Mouse (Mus musculus): ENCODE data around the gene Dnm3. TPM values are rescaled to one million over a fixed set of nuclear protein-coding genes. Genes with fewer than 3 reads are reported as not detected.

The Dnm3 gene
- total RNA-seq, 1 experiment from 2014 or later = 10.4 TPM

DNA sequence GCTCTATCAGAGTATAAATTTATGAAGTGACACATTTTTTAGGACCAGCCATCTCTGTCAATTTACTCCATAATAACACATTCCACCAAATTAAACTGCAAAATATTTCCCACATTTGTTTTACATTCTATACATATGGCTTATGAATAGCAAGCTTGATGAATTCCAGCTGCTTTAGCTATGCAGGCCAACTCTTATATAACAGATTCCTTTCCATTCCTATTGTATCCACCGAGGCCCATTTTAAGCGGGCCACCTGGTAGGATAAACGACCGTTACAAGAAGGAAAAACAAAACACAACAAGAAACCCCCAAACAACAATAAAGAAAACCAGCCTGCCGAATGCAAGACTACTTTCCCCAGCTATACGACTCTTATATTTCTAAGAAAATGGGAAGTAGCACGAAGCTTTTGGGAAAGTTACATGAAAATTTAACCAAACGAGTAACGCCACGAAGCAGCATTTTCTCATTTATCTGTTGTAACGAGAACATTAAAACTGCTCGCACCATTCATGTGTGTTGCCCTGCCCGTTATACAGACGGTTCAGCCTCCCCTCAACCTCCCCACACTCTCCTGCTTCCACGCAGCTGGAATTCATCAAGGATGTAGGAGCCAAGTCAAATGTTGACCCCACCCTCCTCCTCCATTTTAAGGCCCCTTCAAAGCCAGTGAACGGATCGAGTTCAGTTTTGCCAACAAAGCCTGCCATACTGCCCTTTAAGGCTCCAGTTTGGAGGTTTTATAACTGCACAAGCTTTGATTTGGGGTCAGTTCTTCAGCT is 403.0 kb downstream of the Dnm3 start:
- DNase-seq = no peak

DNA sequence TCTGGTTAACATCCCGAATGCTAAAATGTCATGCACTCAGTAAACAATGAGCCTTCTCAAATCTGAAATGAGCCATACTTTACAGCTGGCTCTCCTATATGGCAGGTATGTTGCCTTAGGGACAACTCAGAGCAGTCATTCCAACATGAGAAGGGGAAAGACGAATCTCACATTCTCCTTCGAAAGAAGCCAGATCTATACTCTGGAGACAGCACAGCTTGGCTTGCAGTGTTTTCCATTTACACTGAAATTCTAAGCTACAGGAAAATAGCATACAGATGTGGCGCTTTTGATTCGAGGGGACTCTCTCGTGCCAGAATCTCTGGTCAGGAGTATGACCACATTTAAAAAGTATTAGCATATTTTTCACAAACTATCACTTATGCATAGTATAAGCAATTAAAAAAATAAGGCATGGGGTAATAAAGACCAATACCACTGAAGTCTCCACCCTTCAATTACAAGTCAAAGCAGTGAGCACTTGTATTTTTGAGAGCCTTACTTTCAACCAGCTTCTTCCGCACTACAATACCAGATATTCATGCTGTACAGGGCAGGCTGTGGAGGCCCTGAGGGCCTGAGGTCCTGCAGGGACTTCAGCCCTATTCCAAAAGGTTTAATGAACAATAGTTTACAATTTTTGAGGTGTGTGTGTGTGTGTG is 404.8 kb downstream of the Dnm3 start:
- no peak for DNase-seq

DNA sequence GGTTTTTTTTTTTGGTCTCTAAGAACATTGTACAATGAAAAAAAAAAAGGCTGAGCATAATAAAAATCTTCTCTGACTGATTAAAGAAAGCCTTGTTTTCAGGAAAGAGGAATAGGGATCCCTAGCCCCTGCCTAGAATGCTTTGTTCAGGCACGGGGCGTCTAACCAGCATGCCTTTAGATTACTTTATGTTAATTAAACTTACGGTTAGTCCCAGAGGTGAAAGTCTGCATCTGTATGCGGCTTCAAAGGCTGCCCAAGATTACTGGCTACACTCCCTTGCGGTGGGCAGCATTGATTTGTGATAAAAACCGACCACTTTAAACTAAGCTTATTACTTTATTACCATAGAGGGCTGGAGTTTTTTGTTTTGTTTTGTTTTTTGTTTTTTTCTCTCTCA is 424.2 kb downstream of the Dnm3 start:
- DNase-seq = no peak

DNA sequence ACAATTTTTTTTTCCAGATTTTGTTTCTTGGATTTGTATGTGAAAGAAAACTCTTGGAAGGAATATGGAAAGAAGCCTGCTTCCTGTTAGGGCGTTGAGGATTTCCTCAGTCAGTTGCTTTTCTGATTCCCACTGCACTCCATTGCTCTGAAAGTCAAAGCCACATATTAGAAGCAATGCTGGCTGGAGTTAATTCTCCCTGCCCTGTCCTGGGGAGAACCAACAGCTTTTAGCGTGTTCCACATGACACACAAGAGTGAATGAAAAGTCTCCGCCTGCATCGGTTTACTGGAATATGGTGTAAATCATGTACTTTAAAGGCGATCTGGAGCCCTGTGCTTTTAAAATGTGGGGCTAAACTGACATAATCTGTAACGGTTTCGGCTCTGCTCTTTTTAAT is 424.6 kb downstream of the Dnm3 start:
- no peak for DNase-seq

DNA sequence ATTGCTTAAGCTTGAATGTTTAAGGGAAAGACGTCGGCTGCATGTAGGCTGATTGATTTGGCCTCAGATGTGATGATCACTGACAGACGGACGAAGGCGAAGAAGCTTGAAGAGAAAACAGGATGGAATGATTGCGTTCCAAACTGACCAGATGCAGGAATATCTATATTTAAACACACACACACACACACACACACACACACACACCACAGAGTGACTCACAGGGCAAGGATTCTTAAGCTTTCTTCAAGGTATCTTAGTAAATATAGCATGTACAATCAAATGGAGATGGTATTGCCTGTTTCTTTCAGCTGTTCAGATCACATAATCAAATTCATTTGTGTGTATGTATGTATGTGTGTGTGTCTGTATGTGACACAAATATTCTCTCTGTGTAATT is 425.1 kb downstream of the Dnm3 start:
- DNase-seq = no peak

DNA sequence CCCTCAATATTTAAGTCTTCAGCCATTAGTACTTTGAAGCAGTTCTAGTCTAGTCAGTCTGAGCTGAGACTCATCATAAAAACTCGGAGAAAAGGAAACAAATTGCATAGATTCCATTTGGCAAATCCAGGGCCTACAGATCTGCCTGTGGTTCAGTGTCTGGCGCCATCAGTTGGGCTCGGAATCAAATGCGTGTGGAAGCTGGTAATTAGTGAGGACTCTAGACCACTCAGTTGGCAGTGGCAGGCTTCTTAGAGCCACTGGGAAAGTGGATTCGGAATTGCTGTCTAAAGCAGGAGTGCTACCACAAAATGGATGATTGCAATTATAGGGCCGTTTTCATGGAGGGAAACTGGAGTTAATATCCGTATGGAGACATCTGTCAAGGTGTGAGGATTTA is 425.7 kb downstream of the Dnm3 start:
- DNase-seq = no peak

DNA sequence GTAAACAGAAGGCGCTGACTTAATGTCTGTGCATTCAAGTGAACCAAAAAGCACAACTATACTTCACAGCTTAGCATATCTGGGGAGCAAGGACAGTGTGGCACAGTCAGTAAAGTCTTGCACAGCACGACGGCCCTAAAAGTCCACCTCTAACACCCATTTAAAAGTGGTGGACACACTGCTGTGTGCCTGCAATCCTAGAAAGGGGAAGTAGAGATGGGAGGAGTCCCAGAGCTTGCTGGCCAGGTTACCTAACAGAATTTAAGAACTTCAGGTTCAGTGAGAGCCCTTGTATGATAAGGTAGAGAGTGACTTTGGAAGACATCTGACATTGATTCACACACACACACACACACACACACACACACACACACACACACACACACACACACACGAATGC is 426.1 kb downstream of the Dnm3 start:
- DNase-seq = no peak

DNA sequence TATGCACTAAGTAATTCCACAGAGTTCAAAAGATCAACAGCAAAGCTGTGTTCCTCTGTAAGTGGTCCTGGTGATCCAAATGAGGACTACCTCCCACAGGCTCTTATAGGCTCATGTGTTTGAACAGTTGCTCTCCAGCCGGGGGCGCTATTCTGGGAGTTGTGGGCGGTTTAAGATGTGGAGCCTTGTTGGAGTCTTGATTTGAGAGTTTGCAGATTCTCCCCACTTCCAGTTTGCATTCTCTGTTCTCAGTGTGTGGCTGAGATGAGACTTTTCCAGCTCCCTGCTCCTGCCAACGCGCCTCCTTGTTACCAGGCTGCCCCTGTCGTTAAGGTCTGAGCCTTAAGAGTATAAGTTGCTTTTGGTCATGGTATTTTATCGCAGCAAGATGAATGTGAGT is 430.2 kb downstream of the Dnm3 start:
- no peak for DNase-seq

DNA sequence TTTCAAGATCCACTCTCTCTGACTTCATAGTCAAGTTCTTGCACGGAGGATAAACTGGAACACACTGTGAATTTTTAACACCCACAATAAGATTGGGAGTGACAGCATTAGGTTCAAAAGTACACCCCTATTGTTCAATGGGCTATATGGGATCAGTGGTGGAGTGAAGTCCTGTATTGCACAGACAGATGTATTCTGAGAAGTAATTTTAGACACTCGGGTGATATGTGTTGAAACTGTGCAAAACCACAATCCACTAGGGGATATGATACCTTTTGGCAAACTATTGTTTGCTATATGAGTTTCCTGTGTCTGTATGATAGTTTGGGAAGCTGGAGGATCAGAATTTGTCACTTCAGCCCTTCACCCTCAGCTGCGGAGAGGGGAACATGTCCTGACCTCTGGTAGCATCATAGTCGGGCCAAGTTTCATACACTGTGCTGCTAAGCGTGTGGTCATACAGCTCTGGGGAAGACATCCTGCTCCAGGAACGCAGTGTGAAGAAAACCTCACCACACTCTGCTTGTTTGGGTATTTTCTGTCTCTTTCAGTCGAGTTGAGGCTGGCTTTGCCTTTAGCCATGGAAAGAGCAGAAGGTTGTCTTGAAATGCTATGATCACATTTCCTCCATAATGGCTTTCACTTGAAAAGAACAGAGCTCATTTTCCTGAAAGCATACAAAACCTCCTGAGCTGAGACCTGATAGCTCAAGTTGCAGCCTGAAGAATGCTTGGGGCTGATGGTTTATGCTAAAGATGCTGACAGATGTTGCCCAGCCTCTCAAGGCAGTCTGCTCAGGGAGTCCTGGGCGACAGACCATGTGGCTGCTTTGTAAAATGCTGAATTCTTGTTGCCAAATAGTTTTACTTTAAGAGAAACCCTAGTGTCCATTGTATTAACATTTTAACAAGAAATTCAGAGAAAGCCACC is 433.8 kb downstream of the Dnm3 start:
- DNase-seq = no peak

DNA sequence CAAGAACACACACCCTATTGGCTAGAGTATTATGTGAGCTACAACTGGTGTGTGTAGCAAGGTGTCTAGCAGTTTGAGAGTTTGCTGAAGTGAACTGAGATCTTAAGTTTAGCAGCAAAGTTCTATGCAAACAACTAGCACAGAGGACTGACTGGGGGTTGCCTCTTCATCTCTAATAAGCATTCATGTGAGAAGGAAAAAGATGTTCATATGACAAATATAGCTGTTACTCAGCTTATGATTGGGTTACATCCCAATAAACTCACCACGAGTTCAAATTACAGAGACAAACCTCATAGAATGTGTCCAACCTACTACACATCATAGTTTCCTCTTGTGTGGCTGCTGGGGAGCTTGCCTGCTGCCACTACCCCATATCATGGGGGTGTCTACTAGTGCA is 434.6 kb downstream of the Dnm3 start:
- no peak for DNase-seq

DNA sequence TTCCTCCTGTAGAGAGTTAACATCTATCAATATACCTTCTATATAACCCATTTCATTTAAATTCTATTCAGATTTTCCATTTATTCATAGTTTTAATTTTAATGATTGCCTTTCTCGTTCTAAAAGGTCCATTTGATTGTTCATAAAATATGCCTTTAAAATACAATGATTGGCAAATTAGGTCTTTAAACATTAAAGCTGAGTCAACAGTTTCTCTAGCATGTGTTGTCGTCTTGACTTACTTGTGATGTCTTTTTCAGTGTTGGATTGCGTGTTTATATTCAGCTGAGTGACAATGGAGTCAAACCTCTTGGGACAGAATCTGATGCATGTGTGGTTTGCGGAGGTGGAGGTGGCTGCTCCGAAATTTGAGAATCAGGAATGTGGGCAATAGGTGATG is 435.4 kb downstream of the Dnm3 start:
- DNase-seq = no peak

DNA sequence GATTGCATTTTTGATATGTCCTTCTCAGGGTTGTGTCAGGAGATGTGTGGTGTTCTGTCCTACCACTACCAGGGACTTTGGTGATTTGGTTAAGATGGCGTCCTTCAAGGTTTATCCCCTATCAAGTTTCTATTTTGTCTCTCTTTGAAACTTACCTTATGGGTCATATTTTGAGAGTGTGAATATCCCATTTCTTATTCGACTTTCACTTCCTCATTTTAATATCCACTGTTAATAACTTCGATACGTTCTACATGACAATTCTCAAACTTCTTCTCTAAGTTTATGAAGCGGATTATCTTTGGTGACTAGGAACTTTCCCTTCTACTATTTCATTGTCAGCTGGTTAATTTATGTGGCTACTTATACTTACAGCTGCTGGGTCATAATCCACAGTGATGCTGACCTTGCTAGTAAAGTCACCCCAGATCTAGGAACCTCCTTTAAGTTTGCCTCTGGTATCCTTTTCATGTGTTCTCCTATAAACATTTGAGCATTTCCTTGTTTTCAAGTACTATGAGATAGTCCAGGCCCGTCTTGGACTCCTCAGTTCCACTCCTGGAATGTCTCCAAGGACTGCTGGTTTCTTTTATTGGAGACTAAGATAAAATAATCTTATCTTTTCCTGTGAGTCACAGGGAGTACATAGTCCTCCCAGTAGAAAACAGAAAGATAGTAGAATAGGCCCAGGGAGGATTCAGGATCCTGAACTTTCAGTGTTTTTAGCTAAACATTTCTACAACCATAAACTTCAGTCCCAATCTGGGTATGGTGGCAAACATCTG is 437.2 kb downstream of the Dnm3 start:
- DNase-seq = peak; percentile 17

DNA sequence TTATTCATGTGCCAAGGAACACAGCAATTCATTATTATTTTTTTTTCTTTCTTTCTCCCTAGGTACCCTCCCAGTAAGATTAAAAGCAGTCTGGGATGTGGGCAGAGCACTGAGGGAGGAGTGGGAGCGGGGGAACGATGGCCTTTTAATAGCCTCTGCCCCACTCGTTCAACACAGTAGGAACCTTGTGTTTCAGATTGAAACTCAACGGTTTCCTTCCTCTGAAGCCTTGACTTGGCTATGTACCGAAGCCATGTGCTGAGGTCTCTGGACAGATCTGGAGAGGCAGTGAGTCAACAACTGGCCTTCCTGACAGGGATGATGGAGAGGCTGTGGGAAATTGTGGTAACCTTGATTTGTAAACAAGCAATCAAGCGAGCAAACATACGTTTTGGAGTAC is 438.0 kb downstream of the Dnm3 start:
- DNase-seq = peak; percentile 39

DNA sequence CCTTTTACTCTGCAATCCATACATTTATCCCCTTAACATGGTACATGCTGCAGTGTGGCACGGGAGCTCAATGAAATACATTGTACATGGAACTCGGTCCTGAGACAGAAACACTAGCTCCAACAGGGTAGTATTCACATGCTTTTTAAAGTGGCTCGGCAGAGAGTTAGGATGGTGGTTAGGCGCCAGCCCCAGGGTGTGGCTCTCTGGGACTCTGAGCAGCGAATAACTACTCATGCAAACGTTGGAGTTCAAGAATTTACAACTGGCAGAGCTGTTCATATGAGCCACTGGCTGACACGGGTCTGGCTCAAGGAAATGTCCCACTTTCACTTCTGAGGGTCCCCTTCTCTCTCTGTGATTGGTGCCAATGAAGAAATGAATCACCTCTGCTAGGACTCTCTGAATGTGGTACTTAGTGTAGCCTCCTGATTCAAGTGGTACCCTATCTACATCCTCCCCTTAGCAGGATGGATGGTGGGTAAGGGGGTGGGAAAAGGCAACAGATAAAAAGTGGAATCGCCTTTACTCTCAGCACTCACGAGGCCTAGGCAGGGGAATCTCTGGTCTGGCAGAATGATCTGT is 438.7 kb downstream of the Dnm3 start:
- peak; percentile 8 for DNase-seq

DNA sequence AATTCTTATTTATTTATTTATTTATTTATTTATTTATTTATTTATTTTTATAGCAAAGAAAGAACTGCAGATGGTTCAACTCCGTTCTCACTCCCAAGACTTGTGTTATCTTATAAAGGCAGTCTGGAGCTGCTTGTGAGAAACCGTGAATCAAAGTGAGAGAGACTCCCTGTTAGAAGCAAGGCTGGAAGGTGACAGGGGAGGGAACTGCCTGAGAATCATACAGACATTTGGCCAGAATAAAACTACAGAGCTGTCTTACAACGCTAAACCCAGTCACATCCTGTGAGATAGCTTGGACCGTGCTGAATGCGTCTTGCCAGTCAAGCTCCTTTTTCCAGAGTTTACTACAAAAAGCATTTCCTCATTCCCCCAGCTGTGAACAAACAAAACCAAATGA is 439.4 kb downstream of the Dnm3 start:
- DNase-seq = no peak

DNA sequence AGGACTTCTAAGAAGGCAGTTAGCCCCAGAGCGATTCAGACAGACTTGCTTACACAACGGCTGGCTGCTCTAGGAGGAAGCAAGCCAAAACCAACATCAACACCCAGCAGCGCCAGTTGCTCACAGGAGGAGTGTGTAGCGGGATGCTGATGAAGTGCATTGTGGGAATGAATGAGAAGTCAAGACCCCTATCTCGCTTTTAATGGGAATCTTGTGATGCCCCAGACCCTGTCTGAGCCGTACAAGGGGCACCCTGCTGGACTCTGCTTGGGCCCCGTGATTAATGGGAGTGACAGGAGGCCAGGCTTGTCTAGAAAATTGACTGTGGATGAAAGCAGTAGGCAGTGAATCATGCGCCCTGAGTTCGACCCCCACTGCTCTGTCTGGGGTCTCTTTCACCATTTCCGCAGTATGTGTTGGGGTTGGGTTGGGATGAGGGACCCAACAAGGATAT is 439.8 kb downstream of the Dnm3 start:
- DNase-seq = peak; percentile 60

DNA sequence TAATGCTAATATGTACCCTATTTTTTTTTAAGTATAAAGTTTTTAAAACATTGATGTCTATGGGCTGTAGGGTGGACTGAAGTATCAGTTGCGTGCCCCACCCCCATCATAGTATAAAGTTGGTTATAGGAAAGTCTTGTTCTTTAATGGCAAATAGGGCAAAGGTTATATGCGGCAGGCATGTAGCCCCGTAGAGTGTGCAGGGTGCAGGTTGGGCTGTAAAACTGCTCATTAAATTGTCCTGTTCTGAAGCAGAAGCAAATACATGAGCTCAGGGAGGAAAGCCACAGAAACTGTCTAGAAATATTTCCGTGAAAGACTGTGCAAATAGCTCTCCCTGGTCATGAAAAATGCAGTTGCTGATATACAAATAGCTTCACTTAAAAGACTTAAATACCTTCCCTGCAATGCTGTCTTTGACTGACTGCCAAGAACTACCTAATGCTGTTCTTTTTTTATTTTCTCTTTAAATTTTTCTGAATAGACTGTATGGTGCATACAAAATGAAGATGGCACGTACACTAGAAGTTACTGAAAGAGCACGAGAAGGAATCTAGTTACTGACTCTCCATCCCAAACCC is 440.6 kb downstream of the Dnm3 start:
- no peak for DNase-seq

DNA sequence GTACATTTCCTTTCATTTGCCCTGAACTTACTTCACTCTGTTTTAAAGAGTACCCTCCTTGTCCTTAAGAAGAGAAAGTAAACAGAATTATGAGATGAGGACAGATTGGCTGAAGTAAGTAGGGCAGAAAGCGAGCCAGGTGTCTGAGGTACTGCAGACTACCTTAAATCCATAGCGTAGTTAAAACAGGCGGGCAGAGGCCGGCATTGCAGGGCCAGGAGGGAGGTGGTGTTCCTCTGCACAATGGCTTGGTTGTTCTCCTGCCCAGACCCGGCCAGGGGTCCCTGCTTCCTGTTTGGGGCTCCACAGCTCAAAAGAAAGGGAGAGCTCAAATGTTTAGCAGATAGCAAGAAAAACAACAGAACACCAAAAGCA is 441.4 kb downstream of the Dnm3 start:
- no peak for DNase-seq

DNA sequence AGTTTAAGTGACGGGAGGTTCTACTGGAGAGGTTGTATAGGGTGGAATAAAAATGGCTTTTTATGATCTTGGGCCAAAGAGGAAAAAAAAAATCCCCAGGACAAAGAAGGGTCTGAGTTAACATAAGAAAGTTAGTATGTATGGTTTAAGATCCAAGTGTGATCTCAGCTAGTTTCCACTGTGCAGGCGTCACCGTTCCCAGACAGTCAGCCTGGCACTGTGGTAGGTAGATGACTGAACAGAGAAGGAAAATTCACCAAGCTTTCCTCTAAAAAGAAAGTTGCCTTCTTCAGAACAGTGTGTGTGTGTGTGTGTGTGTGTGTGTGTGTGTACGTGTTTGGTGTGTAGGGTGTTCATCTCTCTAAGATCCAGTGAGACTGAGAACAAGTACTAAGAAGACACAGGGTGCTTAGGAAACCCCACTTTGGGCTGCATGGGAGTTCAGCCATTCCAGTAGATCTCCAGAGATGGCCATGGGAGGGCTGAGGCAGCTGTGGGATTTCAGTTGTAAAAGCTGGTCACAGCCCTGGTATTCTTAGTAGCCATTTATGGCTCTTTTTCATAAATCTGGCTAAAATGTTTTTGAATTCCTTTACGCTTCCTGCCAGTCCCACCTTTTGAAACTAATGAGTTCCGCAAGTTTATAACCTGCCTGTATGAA is 441.9 kb downstream of the Dnm3 start:
- no peak for DNase-seq

DNA sequence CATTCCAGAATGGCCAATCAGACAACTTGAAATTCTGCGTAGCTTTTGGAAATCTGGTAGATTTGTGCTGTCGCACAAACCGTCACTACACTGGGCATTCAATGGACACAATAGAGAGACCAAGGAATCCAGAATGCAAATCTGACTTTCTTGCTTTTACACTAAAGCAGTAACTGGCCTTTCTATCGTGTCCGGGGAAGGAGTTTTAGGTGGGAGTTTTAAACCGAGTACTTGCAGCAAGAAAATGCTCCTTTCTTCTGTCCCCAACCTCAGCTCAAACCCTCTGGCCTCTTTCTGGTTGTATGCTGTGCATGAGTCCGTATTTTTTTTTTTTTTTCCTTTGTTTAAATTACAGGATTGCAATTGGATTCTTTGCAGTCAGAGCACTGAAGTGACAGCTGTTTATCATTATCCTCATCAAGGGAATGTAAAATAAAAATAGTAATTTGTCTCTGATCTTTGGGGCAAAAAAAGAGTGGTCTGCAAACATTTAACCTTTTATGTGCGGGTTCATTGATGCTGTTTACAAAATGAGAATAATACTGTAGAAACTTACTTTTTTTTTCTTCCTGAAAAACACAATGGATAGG is 454.1 kb downstream of the Dnm3 start:
- no peak for DNase-seq

Data from adrenal gland, postnatal 14 days (tissue).